Mouse (Mus musculus) intestine, postnatal 0 days (tissue): ENCODE results near the gene Cd93. TPM values are rescaled to one million over a fixed set of nuclear protein-coding genes. Genes with fewer than 3 reads are reported as not detected.

Experiments used
- ATAC-seq: fragments of 200-750 bp; cut with Nextera tagmentation; 2 replicates; pipeline ENCODE4 v1.8.0; 2017; ENCODE audit warnings: mild to moderate bottlenecking, moderate TSS enrichment, moderate library complexity
- H3K27ac ChIP-seq: fragments of 300-500 bp; sonication (generic); 2 replicates; pipeline ENCODE4 v1.5.1; 2014; ENCODE audit warnings: mild to moderate bottlenecking, low read depth, low read length, moderate library complexity
- H3K27me3 ChIP-seq: fragments of 300-500 bp; sonication (generic); replicated peaks from 2 replicates; pipeline ENCODE4 v1.6.1; 2014; ENCODE audit warnings: low read length, mixed read lengths; ENCODE audit not compliant: control insufficient read depth, insufficient read depth
- H3K36me3 ChIP-seq: fragments of 300-500 bp; sonication (generic); 2 replicates; pipeline ENCODE4 v1.6.1; 2014; ENCODE audit warnings: mild to moderate bottlenecking, moderate library complexity; ENCODE audit not compliant: control insufficient read depth, insufficient read depth
- H3K4me1 ChIP-seq: fragments of 300-500 bp; sonication (generic); replicated peaks from 2 replicates; pipeline ENCODE4 v1.6.1; 2014; ENCODE audit warnings: antibody characterized with exemption, low read length, mixed read lengths; ENCODE audit not compliant: control insufficient read depth, insufficient read depth
- H3K4me2 ChIP-seq: fragments of 300-500 bp; sonication (generic); replicated peaks from 2 replicates; pipeline ENCODE4 v1.6.1; 2014; ENCODE audit warnings: low read depth, mild to moderate bottlenecking, moderate library complexity
- H3K4me3 ChIP-seq: fragments of 300-500 bp; sonication (generic); 2 replicates; pipeline ENCODE4 v1.5.1; 2014; ENCODE audit warnings: low read depth, low read length
- H3K9ac ChIP-seq: fragments of 300-500 bp; sonication (generic); 2 replicates; pipeline ENCODE4 v1.6.1; 2014; ENCODE audit warnings: mild to moderate bottlenecking, low read depth, low read length
- H3K9me3 ChIP-seq: fragments of 300-500 bp; sonication (generic); 2 replicates; pipeline ENCODE4 v1.6.1; 2016; ENCODE audit warnings: mixed run types; ENCODE audit not compliant: control insufficient read depth
- CTCF ChIP-seq: sonication (generic); IDR thresholded peaks from 2 replicates; pipeline ENCODE4 v1.5.1; 2016; ENCODE audit warnings: low read depth, mild to moderate bottlenecking, control low read depth, antibody characterized with exemption, moderate library complexity
- WGBS: fragments of 180-500 bp; shearing (Covaris S2); extraction: QIAGEN DNeasy Blood & Tissue Kit; methylation state at CpG from one replicate; pipeline ENCODE4 v1.1.7; 2014; 5-methylcytosine and 5-hydroxymethylcytosine counted together
- polyA plus RNA-seq: library from polyadenylated mRNA; unstranded; fragments of >200 nt; fragmentation: Nextera tagmentation; extraction: Ambion mirVana; gene quantifications from 2 replicates; pipeline ENCODE4 v1.2.1, GENCODE M21; 2015

Gene Cd93
- polyA plus RNA-seq, 1 experiment from 2014 or later = 4.8 TPM

GRCm38 (mm10) chr2:148404906-148405305 is 38.5 kb downstream of the Cd93 start:
- H3K9ac ChIP-seq = no peak overlapping the region

DNA sequence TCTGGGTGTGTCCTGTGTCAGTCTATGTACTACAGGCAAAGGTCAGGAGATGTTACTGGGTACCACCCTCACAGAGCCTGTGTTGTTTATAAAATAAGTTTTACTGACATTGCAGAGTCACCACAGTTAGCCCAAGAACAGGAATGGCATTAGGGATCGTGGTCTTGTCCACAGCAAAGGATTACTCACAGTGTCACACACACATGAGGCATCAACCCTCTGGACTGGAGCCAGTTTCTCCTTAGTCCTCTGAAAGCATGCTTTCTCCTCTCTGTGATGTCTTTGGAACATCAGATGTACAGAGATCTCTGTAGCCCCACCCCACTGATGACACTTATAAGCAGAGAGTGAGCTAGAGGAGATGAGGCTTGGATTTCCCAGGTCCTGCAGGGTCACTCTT is 41.1 kb downstream of the Cd93 start:
- TF ChIP-seq CTCF = no peak
- Histone ChIP-seq H3K36me3 (no peaks in the 10 kb centered on the region), H3K9me3 (no peaks in the 10 kb centered on the region), H3K4me3 (no peak overlapping the region), H3K27ac (no peak overlapping the region), H3K9ac (no peak overlapping the region), H3K4me2 (no peak overlapping the region), H3K4me1 (peaks cover 3% of the 10 kb centered on the region; the same call in 1 of the 2 replicates), H3K27me3 (peaks cover 15% of the 10 kb centered on the region)
- no peak for ATAC-seq
- WGBS = 71% methylated on average over 1 of the region's 1 CpGs

More at GRCm38 (mm10) chr2:148404906-148405305, 38.5 kb downstream of the Cd93 start:
- H3K27me3 ChIP-seq = peaks cover 18% of the 10 kb centered on the region
- H3K9me3 ChIP-seq = no peaks in the 10 kb centered on the region
- no peak for ATAC-seq
- H3K4me2 ChIP-seq = peak overlapping the region; percentile 79
- no peaks in the 10 kb centered on the region for H3K36me3 ChIP-seq
- H3K4me3 ChIP-seq = peak overlapping the region; percentile 47
- WGBS = 70% methylated on average over 5 of the region's 5 CpGs
- no peak for TF ChIP-seq CTCF
- peaks cover 5% of the 10 kb centered on the region; the same call in 1 of the 2 replicates for H3K4me1 ChIP-seq
- H3K27ac ChIP-seq = no peak overlapping the region

- Histone ChIP-seq H3K27me3 (peaks cover 7% of the 10 kb centered on the region), H3K9me3 (no peaks in the 10 kb centered on the region), H3K4me3 (no peak overlapping the region), H3K4me2 (no peak overlapping the region), H3K27ac (no peak overlapping the region), H3K9ac (no peak overlapping the region), H3K4me1 (peaks cover 3% of the 10 kb centered on the region; the same call in 1 of the 2 replicates), H3K36me3 (no peaks in the 10 kb centered on the region)
- ATAC-seq = no peak
- WGBS = 77% methylated on average over 5 of the region's 5 CpGs
- no peak for TF ChIP-seq CTCF
Observed at GRCm38 (mm10) chr2:148398901-148399685, 44.3 kb downstream of the Cd93 start.

DNA sequence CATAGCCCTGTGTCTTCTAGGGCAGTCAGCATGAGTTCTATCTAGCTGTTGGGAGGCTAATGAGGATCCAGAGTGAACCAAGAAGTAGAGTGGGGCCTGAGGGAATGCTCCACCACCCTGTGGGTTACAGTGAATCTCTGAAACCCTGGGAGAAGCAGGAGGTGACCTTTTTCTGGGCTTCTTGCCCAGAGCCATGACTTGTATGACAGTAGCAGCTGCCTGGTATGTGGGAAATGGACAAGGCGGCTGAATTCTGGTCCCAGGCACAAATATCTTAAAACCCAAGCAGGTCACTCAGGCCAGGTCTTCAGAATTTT is 45.6 kb downstream of the Cd93 start:
- Histone ChIP-seq H3K9me3 (no peaks in the 10 kb centered on the region), H3K4me2 (no peak overlapping the region), H3K9ac (no peak overlapping the region), H3K4me3 (no peak overlapping the region), H3K27me3 (peaks cover 7% of the 10 kb centered on the region), H3K36me3 (no peaks in the 10 kb centered on the region), H3K27ac (no peak overlapping the region), H3K4me1 (peaks cover 11% of the 10 kb centered on the region; the same call in 1 of the 2 replicates)
- 52% methylated on average over 1 of the region's 1 CpGs for WGBS
- no peak for ATAC-seq
- no peak for TF ChIP-seq CTCF

DNA sequence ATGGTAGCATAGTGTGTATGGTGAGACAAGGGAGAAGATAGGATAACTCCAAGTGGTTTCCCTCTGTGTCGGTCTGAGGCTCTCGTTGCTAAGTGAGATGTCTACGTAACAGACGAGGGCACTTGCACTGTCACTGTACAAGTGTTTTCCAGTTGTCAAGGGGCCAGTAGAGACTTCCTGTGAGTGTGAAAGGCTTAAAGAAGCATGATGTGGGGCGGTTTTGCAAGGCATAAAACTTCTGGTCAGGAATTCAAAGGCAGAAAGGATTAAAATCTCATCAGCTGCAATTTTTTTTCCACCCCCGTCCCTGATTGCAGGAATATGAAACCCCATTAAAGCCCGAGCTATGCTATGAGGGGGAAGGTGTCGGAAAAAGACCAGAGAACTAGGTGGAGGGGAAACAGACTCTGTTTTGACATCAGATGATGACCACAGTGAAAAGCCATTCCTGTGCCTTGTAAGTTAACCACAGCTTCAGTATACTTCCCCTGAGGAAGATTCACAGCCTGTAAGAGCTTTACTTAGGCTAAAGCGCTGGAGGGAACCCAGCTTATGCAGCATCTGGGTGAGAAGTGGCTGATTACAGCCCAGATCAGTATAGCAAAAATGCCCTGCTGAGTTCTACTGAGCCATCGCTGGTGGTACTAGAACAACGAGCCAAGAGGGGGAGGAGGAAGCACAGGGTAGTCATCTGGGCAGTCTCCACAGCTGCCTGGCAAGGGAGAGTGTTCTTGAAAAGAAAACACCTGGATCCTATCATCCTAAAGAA is 46.2 kb downstream of the Cd93 start:
- WGBS = 47% methylated on average over 11 of the region's 11 CpGs
- Histone ChIP-seq H3K27ac (no peak overlapping the region), H3K4me3 (no peak overlapping the region), H3K9me3 (no peaks in the 10 kb centered on the region), H3K4me1 (peaks cover 11% of the 10 kb centered on the region; the same call in 1 of the 2 replicates), H3K4me2 (no peak overlapping the region), H3K9ac (no peak overlapping the region), H3K36me3 (no peaks in the 10 kb centered on the region), H3K27me3 (peaks cover 7% of the 10 kb centered on the region)
- no peak for ATAC-seq
- TF ChIP-seq CTCF = no peak

- no peak for TF ChIP-seq CTCF
- peak overlapping the region; percentile 90 for H3K4me2 ChIP-seq
- H3K36me3 ChIP-seq = no peaks in the 10 kb centered on the region
- WGBS = 70% methylated on average over 10 of the region's 10 CpGs
- no peak overlapping the region for H3K4me3 ChIP-seq
- no peaks in the 10 kb centered on the region for H3K9me3 ChIP-seq
- no peak overlapping the region for H3K27ac ChIP-seq
- no peak overlapping the region for H3K9ac ChIP-seq
- peaks cover 7% of the 10 kb centered on the region for H3K27me3 ChIP-seq
- ATAC-seq = no peak
- peaks cover 11% of the 10 kb centered on the region; the same call in 1 of the 2 replicates for H3K4me1 ChIP-seq
Observed at GRCm38 (mm10) chr2:148396209-148396608, 47.2 kb downstream of the Cd93 start.
